Mouse (Mus musculus): ENCODE data around the gene Tmc7. TPM values are rescaled to one million over a fixed set of nuclear protein-coding genes. Genes with fewer than 3 reads are reported as not detected.

The Tmc7 gene
- polyA plus RNA-seq, 1 experiment = 1.9 TPM

DNA sequence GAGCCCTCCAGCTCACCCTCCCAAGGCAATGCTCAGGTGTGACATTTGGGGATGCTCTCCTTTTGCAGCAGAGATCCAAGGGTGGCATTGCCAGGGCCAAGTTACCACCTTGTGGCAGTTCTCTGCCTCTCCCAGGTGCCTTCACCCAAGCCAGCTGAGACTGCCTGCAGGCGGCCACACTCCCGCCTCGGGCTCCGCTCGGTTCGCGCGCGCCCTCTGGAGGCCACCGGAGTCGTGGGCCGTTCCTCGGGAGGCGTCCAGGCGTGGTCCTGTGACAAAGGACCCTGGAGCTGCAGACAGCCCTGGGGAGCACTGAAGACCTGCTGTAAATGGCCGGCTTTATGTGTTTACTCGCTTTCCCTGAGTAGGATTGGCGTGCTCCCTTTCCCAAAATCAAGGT lies 65.8 kb downstream of the Tmc7 start:
- H3K27ac ChIP-seq (ENCODE audit: insufficient read depth, low read length) = no peak overlapping the region
- TF ChIP-seq POLR2A (IDR thresholded peaks at IDR 0.05; ENCODE audit: low read depth, low read length) (no peak), CTCF (IDR thresholded peaks at IDR 0.05; ENCODE audit: borderline replicate concordance, insufficient read depth, low read length) (peak; percentile 74)
- H3K4me1 ChIP-seq (ENCODE audit: control insufficient read depth, insufficient read depth, low read length) = no peaks in the 10 kb centered on the region

GRCm38 (mm10) chr7:118517819-118518218 lies 66.7 kb downstream of the Tmc7 start:
- TF ChIP-seq POLR2A (IDR thresholded peaks at IDR 0.05; ENCODE audit: low read depth, low read length) (no peak), CTCF (IDR thresholded peaks at IDR 0.05; ENCODE audit: borderline replicate concordance, insufficient read depth, low read length) (peak; percentile 99)
- H3K27ac ChIP-seq (ENCODE audit: insufficient read depth, low read length) = no peak overlapping the region
- H3K4me3 ChIP-seq (ENCODE audit: insufficient read depth, low read length) = no peak overlapping the region

More for the DNA sequence above, 65.8 kb downstream of the Tmc7 start:
- no peak overlapping the region for H3K4me3 ChIP-seq (ENCODE audit: insufficient read depth, low read length)

DNA sequence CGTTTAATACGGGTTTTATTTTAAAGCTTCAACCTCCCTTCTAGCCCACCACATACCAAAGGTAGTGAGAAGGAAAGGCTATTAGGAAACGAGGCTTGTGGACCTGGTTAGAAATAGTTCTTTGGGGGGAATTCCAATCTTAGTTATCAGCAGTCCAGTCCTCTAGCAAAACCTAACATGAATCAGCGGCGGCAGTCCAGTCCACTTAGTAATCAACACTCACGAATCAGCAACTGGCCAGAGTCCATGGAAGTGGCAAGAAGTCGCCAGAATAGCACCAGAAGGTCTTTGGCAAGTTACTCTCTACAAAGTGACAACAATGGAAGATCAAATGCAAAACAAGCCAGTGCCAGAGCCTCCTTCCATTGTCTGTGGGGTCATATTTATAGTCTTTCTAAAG lies 76.0 kb downstream of the Tmc7 start:
- Histone ChIP-seq H3K4me3 (ENCODE audit: insufficient read depth, low read length) (no peak overlapping the region), H3K4me1 (ENCODE audit: control insufficient read depth, insufficient read depth, low read length) (peaks cover 7% of the 10 kb centered on the region), H3K27ac (ENCODE audit: insufficient read depth, low read length) (peak overlapping the region; percentile 89; the same call in 1 of the 2 replicates)
- TF ChIP-seq CTCF (IDR thresholded peaks at IDR 0.05; ENCODE audit: borderline replicate concordance, insufficient read depth, low read length) (no peak), POLR2A (IDR thresholded peaks at IDR 0.05; ENCODE audit: low read depth, low read length) (no peak)

More at GRCm38 (mm10) chr7:118517819-118518218, 66.7 kb downstream of the Tmc7 start:
- no peaks in the 10 kb centered on the region for H3K4me1 ChIP-seq (ENCODE audit: control insufficient read depth, insufficient read depth, low read length)

- Histone ChIP-seq H3K27ac (ENCODE audit: insufficient read depth, low read length) (no peak overlapping the region), H3K4me3 (ENCODE audit: insufficient read depth, low read length) (no peak overlapping the region)
- TF ChIP-seq POLR2A (IDR thresholded peaks at IDR 0.05; ENCODE audit: low read depth, low read length) (no peak), CTCF (IDR thresholded peaks at IDR 0.05; ENCODE audit: borderline replicate concordance, insufficient read depth, low read length) (no peak)
These were observed 80.7 kb downstream of the Tmc7 start for GRCm38 (mm10) chr7:118503844-118504243.

GRCm38 (mm10) chr7:118502333-118502732 lies 82.2 kb downstream of the Tmc7 start:
- H3K4me3 ChIP-seq (ENCODE audit: insufficient read depth, low read length) = no peak overlapping the region
- TF ChIP-seq CTCF (IDR thresholded peaks at IDR 0.05; ENCODE audit: borderline replicate concordance, insufficient read depth, low read length) = no peak
- H3K4me1 ChIP-seq (ENCODE audit: control insufficient read depth, insufficient read depth, low read length) = peaks cover 4% of the 10 kb centered on the region; the same call in 1 of the 2 replicates
- no peak overlapping the region for H3K27ac ChIP-seq (ENCODE audit: insufficient read depth, low read length)

More at GRCm38 (mm10) chr7:118503844-118504243, 80.7 kb downstream of the Tmc7 start:
- H3K4me1 ChIP-seq (ENCODE audit: control insufficient read depth, insufficient read depth, low read length) = peaks cover 7% of the 10 kb centered on the region

DNA sequence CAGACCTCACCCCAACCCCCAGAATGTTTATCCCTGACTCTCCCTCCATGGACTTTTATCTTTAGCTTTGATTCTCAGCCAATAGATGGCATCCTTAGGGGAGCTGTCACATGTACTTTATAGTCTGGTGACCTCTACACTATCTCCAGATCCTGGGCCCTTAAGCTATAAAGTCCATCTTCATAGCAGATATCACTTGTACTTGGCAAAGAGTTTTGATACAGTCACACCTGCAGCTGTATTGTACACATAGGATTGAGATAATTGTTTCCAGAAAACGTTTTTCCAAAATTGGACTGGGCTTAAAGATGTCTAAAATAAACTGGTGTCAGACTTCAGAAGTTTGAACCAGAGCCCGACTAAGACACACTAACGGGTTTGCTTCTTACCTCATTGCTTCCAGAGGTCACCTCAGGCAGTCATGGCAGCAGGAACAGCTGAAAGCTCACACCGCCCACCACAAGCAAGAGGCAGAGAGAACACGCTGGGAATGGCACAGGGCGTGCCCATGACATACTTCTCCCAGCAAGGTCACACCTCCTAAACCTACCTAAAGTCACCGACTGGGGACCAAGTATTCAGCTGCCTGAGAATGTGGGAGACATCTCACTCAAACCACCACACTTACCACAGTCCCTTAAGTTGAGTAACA lies 84.6 kb downstream of the Tmc7 start:
- TF ChIP-seq POLR2A (IDR thresholded peaks at IDR 0.05; ENCODE audit: low read depth, low read length) (no peak), CTCF (IDR thresholded peaks at IDR 0.05; ENCODE audit: borderline replicate concordance, insufficient read depth, low read length) (no peak)
- Histone ChIP-seq H3K4me1 (ENCODE audit: control insufficient read depth, insufficient read depth, low read length) (no peaks in the 10 kb centered on the region), H3K27ac (ENCODE audit: insufficient read depth, low read length) (no peak overlapping the region), H3K4me3 (ENCODE audit: insufficient read depth, low read length) (no peak overlapping the region)

DNA sequence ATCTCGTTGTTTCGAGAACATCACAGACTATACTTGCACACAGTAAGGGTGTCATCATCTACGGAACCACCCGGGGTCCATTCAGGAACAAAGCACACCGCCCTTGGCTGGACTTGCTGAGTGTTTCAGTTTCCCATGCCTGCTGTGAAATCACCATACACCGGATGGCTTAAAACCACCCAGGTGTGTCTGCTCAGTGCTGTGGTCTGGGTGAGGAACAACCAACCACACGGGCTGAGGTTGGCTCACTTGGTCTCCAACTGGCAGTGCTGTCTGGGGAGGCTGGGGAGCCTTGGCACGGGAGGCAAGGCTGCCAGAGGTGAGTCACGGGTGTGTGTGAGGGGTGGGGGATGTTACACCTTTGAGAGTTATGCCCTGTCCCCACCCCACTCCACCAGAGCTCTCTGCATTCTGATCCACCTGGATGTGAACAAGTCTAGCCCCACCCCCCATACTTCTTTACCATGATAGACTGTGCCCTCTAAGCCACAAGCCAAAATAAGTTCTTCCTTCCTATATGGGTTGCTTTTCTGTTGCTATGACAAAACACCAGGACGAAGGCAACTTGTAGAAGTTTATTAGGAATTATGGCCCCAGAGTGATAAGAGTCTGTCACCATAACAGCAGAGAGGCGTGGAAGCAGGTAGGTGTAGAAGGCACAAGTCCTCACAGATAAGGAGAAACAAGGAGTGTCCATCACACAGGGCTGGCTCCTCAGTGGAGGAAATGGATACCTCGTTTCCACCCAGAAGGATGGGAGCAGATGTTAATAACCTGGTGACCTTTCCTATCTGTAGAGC lies 85.4 kb downstream of the Tmc7 start:
- TF ChIP-seq POLR2A (IDR thresholded peaks at IDR 0.05; ENCODE audit: low read depth, low read length) = no peak
- TF ChIP-seq CTCF (IDR thresholded peaks at IDR 0.05; ENCODE audit: borderline replicate concordance, insufficient read depth, low read length) = no peak
- Histone ChIP-seq H3K4me1 (ENCODE audit: control insufficient read depth, insufficient read depth, low read length) (no peaks in the 10 kb centered on the region), H3K4me3 (ENCODE audit: insufficient read depth, low read length) (no peak overlapping the region), H3K27ac (ENCODE audit: insufficient read depth, low read length) (no peak overlapping the region)

GRCm38 (mm10) chr7:118494892-118495579 lies 89.5 kb downstream of the Tmc7 start:
- Histone ChIP-seq H3K4me3 (ENCODE audit: insufficient read depth, low read length) (no peak overlapping the region), H3K4me1 (ENCODE audit: control insufficient read depth, insufficient read depth, low read length) (no peaks in the 10 kb centered on the region), H3K27ac (ENCODE audit: insufficient read depth, low read length) (no peak overlapping the region)
- TF ChIP-seq POLR2A (IDR thresholded peaks at IDR 0.05; ENCODE audit: low read depth, low read length) (no peak), CTCF (IDR thresholded peaks at IDR 0.05; ENCODE audit: borderline replicate concordance, insufficient read depth, low read length) (no peak)

DNA sequence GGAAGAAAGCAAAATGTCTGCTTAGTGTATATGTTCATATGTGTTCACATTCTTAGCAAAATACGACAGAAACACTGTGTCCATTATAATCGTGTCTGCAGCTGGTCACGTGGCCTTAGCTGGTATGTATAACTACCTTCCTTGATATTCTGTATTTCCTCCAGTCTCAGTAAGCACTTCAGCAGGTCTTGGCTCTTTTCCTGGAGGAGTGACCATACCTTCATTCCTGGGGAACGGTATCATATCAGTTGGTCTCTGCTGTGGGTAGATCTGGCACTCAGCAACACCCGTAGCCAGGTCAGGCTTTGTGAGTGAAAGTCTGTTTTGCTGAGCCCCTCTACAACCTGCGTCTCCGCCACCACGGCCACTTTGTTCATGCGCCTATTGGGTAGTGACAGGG lies 90.6 kb downstream of the Tmc7 start:
- Histone ChIP-seq H3K4me3 (ENCODE audit: insufficient read depth, low read length) (no peak overlapping the region), H3K4me1 (ENCODE audit: control insufficient read depth, insufficient read depth, low read length) (no peaks in the 10 kb centered on the region), H3K27ac (ENCODE audit: insufficient read depth, low read length) (no peak overlapping the region; the same call in 1 of the 2 replicates)
- no peak for TF ChIP-seq CTCF (IDR thresholded peaks at IDR 0.05; ENCODE audit: borderline replicate concordance, insufficient read depth, low read length)
- no peak for TF ChIP-seq POLR2A (IDR thresholded peaks at IDR 0.05; ENCODE audit: low read depth, low read length)

Data from embryonic fibroblast, embryonic 13.5 days (primary cell).